Comparison of ENCODE assay signal across 46 mouse cellular contexts in the genomic region with DNA sequence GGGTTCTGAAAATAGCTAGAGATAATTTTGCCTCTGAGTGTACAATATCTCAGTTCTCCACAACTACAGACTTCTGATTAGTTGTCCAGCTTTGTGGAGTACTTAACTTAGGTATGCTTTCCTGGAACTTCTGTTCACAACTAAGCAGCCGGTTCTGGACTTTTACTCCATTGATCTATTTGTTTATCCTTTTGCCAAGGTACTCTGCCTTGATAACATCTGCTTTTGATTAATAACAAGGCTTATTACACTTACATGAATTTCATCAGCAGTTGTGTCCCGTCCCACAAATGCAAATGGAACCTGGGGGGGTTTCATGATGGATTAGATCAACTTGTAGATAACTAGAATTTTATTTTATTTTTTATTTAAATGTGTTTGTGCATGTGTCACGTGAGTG. TPM values are rescaled to one million over a fixed set of nuclear protein-coding genes. Genes with fewer than 3 reads are reported as not detected.
"Had no signal": no experiment of that assay in that cellular context is flagged by ENCODE, and none has a peak within 500 bp of the region (broad histone marks: within the 10 kb centered on the region; RNA-seq: fewer than 3 reads in every experiment).

No protein-coding gene starts in this region.

- H3K4me3 ChIP-seq: left cerebral cortex, adult 2 months; limb, embryonic 10.5 days; limb, embryonic 12.5 days; limb, embryonic 13.5 days; limb, embryonic 15.5 days; liver, embryonic 12.5 days; liver, embryonic 13.5 days; liver, embryonic 15.5 days; lung, embryonic 15.5 days; megakaryocyte, embryonic 14.5 days; midbrain, embryonic 10.5 days; midbrain, embryonic 12.5 days; midbrain, embryonic 13.5 days; midbrain, embryonic 15.5 days; myocyte; neural tube, embryonic 12.5 days had no signal

- H3K9ac ChIP-seq: limb, embryonic 12.5 days; limb, embryonic 13.5 days; limb, embryonic 15.5 days; liver, embryonic 12.5 days; liver, embryonic 13.5 days; liver, embryonic 14.5 days; liver, embryonic 15.5 days; lung, embryonic 14.5 days; lung, embryonic 15.5 days; midbrain, embryonic 12.5 days; midbrain, embryonic 13.5 days; midbrain, embryonic 15.5 days; neural tube, embryonic 12.5 days had no signal

- H3K36me3 ChIP-seq: limb, embryonic 10.5 days; limb, embryonic 12.5 days; limb, embryonic 13.5 days; limb, embryonic 15.5 days; liver, embryonic 12.5 days; liver, embryonic 13.5 days; liver, embryonic 15.5 days; lung, embryonic 15.5 days; midbrain, embryonic 10.5 days; midbrain, embryonic 12.5 days; midbrain, embryonic 13.5 days; midbrain, embryonic 15.5 days; neural tube, embryonic 12.5 days had no signal

- DNase-seq: left cerebral cortex, postnatal 4 days; liver, embryonic 13.5 days; lung, adult 18-20 months; lung, adult 2 months; lung, embryonic 14.5 days; lung, postnatal 10 days; lung, postnatal 14 days; lung, postnatal 36 days; lung, postnatal 4 days; midbrain, embryonic 14.5 days had no signal

- ATAC-seq: liver, embryonic 12.5 days; lung, postnatal 0 days; midbrain, embryonic 13.5 days; midbrain, embryonic 15.5 days; midbrain, embryonic 16.5 days had no signal

- H3K9me3 ChIP-seq: limb, embryonic 10.5 days; limb, embryonic 12.5 days; limb, embryonic 13.5 days; limb, embryonic 15.5 days; liver, embryonic 12.5 days; liver, embryonic 13.5 days; liver, embryonic 15.5 days; lung, embryonic 15.5 days; megakaryocyte, embryonic 14.5 days; midbrain, embryonic 10.5 days; midbrain, embryonic 12.5 days; midbrain, embryonic 13.5 days; midbrain, embryonic 15.5 days; neural tube, embryonic 12.5 days had no signal

- H3K27me3 ChIP-seq: limb, embryonic 12.5 days; limb, embryonic 13.5 days; limb, embryonic 15.5 days; liver, embryonic 12.5 days; liver, embryonic 13.5 days; liver, embryonic 15.5 days; lung, embryonic 15.5 days; megakaryocyte, embryonic 14.5 days; midbrain, embryonic 12.5 days; midbrain, embryonic 13.5 days; midbrain, embryonic 15.5 days; neural tube, embryonic 12.5 days had no signal

- H3K4me1 ChIP-seq: limb, embryonic 10.5 days; limb, embryonic 12.5 days; limb, embryonic 13.5 days; limb, embryonic 15.5 days; liver, embryonic 12.5 days; liver, embryonic 13.5 days; liver, embryonic 15.5 days; lung, embryonic 15.5 days; midbrain, embryonic 10.5 days; midbrain, embryonic 12.5 days; midbrain, embryonic 13.5 days; midbrain, embryonic 15.5 days; neural tube, embryonic 12.5 days had no signal

- H3K27ac ChIP-seq: left cerebral cortex, adult 2 months; limb, embryonic 10.5 days; limb, embryonic 12.5 days; limb, embryonic 13.5 days; limb, embryonic 15.5 days; liver, embryonic 12.5 days; liver, embryonic 13.5 days; liver, embryonic 14.5 days; liver, embryonic 15.5 days; lung, embryonic 15.5 days; macrophage; midbrain, embryonic 10.5 days; midbrain, embryonic 12.5 days; midbrain, embryonic 13.5 days; midbrain, embryonic 15.5 days; neural tube, embryonic 12.5 days had no signal

- H3K4me2 ChIP-seq: limb, embryonic 12.5 days; limb, embryonic 13.5 days; limb, embryonic 15.5 days; liver, embryonic 12.5 days; liver, embryonic 13.5 days; liver, embryonic 15.5 days; lung, embryonic 14.5 days; lung, embryonic 15.5 days; midbrain, embryonic 11.5 days; midbrain, embryonic 12.5 days; midbrain, embryonic 13.5 days; midbrain, embryonic 15.5 days; neural tube, embryonic 12.5 days had no signal

RNA-seq across cellular contexts. Expression of a gene that starts 3.8 kb away (rescaled TPM):
- total RNA-seq: left cerebral cortex, adult 18-20 months; left cerebral cortex, adult 2 months; left cerebral cortex, adult 8-10 months; left cerebral cortex, postnatal 10 days; left cerebral cortex, postnatal 14 days; left cerebral cortex, postnatal 25 days; left cerebral cortex, postnatal 36 days; left cerebral cortex, postnatal 4 days; megakaryocyte progenitor cell, adult 5-6 weeks; megakaryocyte, adult 5-6 weeks; megakaryocyte-erythroid progenitor cell, adult 5-6 weeks; midbrain, postnatal 0 days; monocyte, adult 5-6 weeks had no signal
- polyA plus RNA-seq: limb, embryonic 10.5 days; limb, embryonic 11.5 days; limb, embryonic 12.5 days; limb, embryonic 13.5 days; limb, embryonic 15.5 days; liver, embryonic 12.5 days; lung, adult 2 months; lung, embryonic 14.5 days; lung, embryonic 15.5 days; lung, embryonic 16.5 days; lung, postnatal 0 days; macrophage; midbrain, embryonic 10.5 days; midbrain, embryonic 11.5 days; midbrain, embryonic 12.5 days; midbrain, embryonic 13.5 days; midbrain, embryonic 14.5 days; midbrain, embryonic 15.5 days; midbrain, embryonic 16.5 days; midbrain, postnatal 0 days; myocyte; neural tube, embryonic 11.5 days; neural tube, embryonic 12.5 days had no signal

RNA-seq across cellular contexts. Expression of a gene that starts 33.4 kb away (rescaled TPM):
- total RNA-seq: left cerebral cortex, adult 18-20 months; left cerebral cortex, adult 2 months; left cerebral cortex, adult 8-10 months; left cerebral cortex, postnatal 10 days; left cerebral cortex, postnatal 14 days; left cerebral cortex, postnatal 25 days; left cerebral cortex, postnatal 36 days; left cerebral cortex, postnatal 4 days; megakaryocyte progenitor cell, adult 5-6 weeks; megakaryocyte, adult 5-6 weeks; megakaryocyte-erythroid progenitor cell, adult 5-6 weeks; midbrain, postnatal 0 days; monocyte, adult 5-6 weeks had no signal
- polyA plus RNA-seq: limb, embryonic 10.5 days; limb, embryonic 11.5 days; limb, embryonic 12.5 days; limb, embryonic 13.5 days; limb, embryonic 14.5 days; limb, embryonic 15.5 days; liver, embryonic 12.5 days; liver, embryonic 13.5 days; liver, embryonic 14.5 days; liver, embryonic 15.5 days; liver, embryonic 16.5 days; lung, adult 2 months; lung, embryonic 14.5 days; lung, embryonic 15.5 days; lung, embryonic 16.5 days; lung, postnatal 0 days; macrophage; midbrain, embryonic 10.5 days; midbrain, embryonic 11.5 days; midbrain, embryonic 12.5 days; midbrain, embryonic 13.5 days; midbrain, embryonic 14.5 days; midbrain, embryonic 15.5 days; midbrain, embryonic 16.5 days; midbrain, postnatal 0 days; myocyte; neural tube, embryonic 11.5 days; neural tube, embryonic 12.5 days had no signal

RNA-seq across cellular contexts. Expression of a gene that starts 37.1 kb away (rescaled TPM):
- total RNA-seq: left cerebral cortex, adult 18-20 months; left cerebral cortex, postnatal 10 days; left cerebral cortex, postnatal 36 days; megakaryocyte progenitor cell, adult 5-6 weeks; megakaryocyte, adult 5-6 weeks; megakaryocyte-erythroid progenitor cell, adult 5-6 weeks; monocyte, adult 5-6 weeks had no signal
- polyA plus RNA-seq: limb, embryonic 10.5 days; limb, embryonic 11.5 days; limb, embryonic 12.5 days; limb, embryonic 15.5 days; lung, adult 2 months; lung, embryonic 14.5 days; lung, postnatal 0 days; macrophage; midbrain, embryonic 10.5 days; midbrain, embryonic 11.5 days; midbrain, embryonic 12.5 days; midbrain, embryonic 13.5 days; midbrain, embryonic 16.5 days; myocyte; neural tube, embryonic 11.5 days; neural tube, embryonic 12.5 days had no signal

RNA-seq across cellular contexts. Expression of a gene that starts 41.0 kb away (rescaled TPM):
- total RNA-seq: left cerebral cortex, adult 18-20 months; left cerebral cortex, adult 2 months; left cerebral cortex, adult 8-10 months; left cerebral cortex, postnatal 10 days; left cerebral cortex, postnatal 14 days; left cerebral cortex, postnatal 25 days; left cerebral cortex, postnatal 36 days; left cerebral cortex, postnatal 4 days; megakaryocyte progenitor cell, adult 5-6 weeks; megakaryocyte, adult 5-6 weeks; megakaryocyte-erythroid progenitor cell, adult 5-6 weeks; midbrain, postnatal 0 days; monocyte, adult 5-6 weeks had no signal
- polyA plus RNA-seq: limb, embryonic 10.5 days; limb, embryonic 11.5 days; limb, embryonic 12.5 days; limb, embryonic 13.5 days; limb, embryonic 14.5 days; limb, embryonic 15.5 days; liver, embryonic 12.5 days; liver, embryonic 13.5 days; liver, embryonic 14.5 days; liver, embryonic 15.5 days; liver, embryonic 16.5 days; lung, adult 2 months; lung, embryonic 14.5 days; lung, embryonic 15.5 days; lung, embryonic 16.5 days; lung, postnatal 0 days; macrophage; midbrain, embryonic 10.5 days; midbrain, embryonic 11.5 days; midbrain, embryonic 12.5 days; midbrain, embryonic 13.5 days; midbrain, embryonic 14.5 days; midbrain, embryonic 15.5 days; midbrain, embryonic 16.5 days; midbrain, postnatal 0 days; myocyte; neural tube, embryonic 11.5 days; neural tube, embryonic 12.5 days had no signal

RNA-seq across cellular contexts. Expression of a gene that starts 58.7 kb away (rescaled TPM):
- total RNA-seq: left cerebral cortex, adult 18-20 months; left cerebral cortex, adult 2 months; left cerebral cortex, adult 8-10 months; left cerebral cortex, postnatal 10 days; left cerebral cortex, postnatal 14 days; left cerebral cortex, postnatal 25 days; left cerebral cortex, postnatal 36 days; left cerebral cortex, postnatal 4 days; megakaryocyte progenitor cell, adult 5-6 weeks; megakaryocyte, adult 5-6 weeks; megakaryocyte-erythroid progenitor cell, adult 5-6 weeks; midbrain, postnatal 0 days; monocyte, adult 5-6 weeks had no signal
- polyA plus RNA-seq: limb, embryonic 10.5 days; limb, embryonic 11.5 days; limb, embryonic 12.5 days; limb, embryonic 13.5 days; limb, embryonic 14.5 days; limb, embryonic 15.5 days; lung, embryonic 14.5 days; lung, embryonic 16.5 days; lung, postnatal 0 days; macrophage; midbrain, embryonic 10.5 days; midbrain, embryonic 11.5 days; midbrain, embryonic 12.5 days; midbrain, embryonic 13.5 days; midbrain, embryonic 14.5 days; midbrain, embryonic 15.5 days; midbrain, embryonic 16.5 days; midbrain, postnatal 0 days; myocyte; neural tube, embryonic 11.5 days; neural tube, embryonic 12.5 days had no signal
